Mouse (Mus musculus) stomach, embryonic 14.5 days (tissue): ENCODE measurements at regions not wholly inside any gene's neighbourhood (a gene's known extent, or its start where the extent isn't known, plus 50 kb on each side); places are given as distances from the start of the nearest gene placed in this dataset.

ENCODE experiments used
- ATAC-seq: fragments of 200-750 bp; cut with Nextera tagmentation; 2 replicates; pipeline ENCODE4 v1.8.0; 2017; ENCODE audit warnings: low read depth, moderate TSS enrichment; ENCODE audit not compliant: insufficient number of reproducible peaks, insufficient read depth, low FRiP score
- H3K27ac ChIP-seq: fragments of 300-500 bp; sonication (generic); 2 replicates; pipeline ENCODE4 v1.5.1; 2014; ENCODE audit warnings: mild to moderate bottlenecking, low read length, moderate library complexity, mixed read lengths
- H3K27me3 ChIP-seq: fragments of 300-500 bp; sonication (generic); 2 replicates; pipeline ENCODE4 v1.6.1; 2014; ENCODE audit warnings: low read length, control low read depth, mixed read lengths; ENCODE audit not compliant: control insufficient read depth, insufficient read depth
- H3K36me3 ChIP-seq: fragments of 300-500 bp; sonication (generic); 2 replicates; pipeline ENCODE4 v1.6.1; 2014; ENCODE audit warnings: mild to moderate bottlenecking, control low read depth, low read length, moderate library complexity, mixed read lengths; ENCODE audit not compliant: control insufficient read depth, insufficient read depth
- H3K4me1 ChIP-seq: fragments of 300-500 bp; sonication (generic); 2 replicates; pipeline ENCODE4 v1.6.1; 2014; ENCODE audit warnings: low read length, control low read depth, mixed read lengths; ENCODE audit not compliant: control insufficient read depth, insufficient read depth
- H3K4me2 ChIP-seq: fragments of 300-500 bp; sonication (generic); replicated peaks from 2 replicates; pipeline ENCODE4 v1.6.1; 2014; ENCODE audit warnings: low read depth, low read length, control low read depth
- H3K4me3 ChIP-seq: fragments of 300-500 bp; sonication (generic); 2 replicates; pipeline ENCODE4 v1.5.1; 2014; ENCODE audit warnings: low read depth, low read length, control low read depth
- H3K9ac ChIP-seq: fragments of 300-500 bp; sonication (generic); replicated peaks from 2 replicates; pipeline ENCODE4 v1.6.1; 2014; ENCODE audit warnings: low read depth, mild to moderate bottlenecking, control low read depth, low read length, moderate library complexity, mixed read lengths
- H3K9me3 ChIP-seq: fragments of 300-500 bp; sonication (generic); 2 replicates; pipeline ENCODE4 v1.6.1; 2016; ENCODE audit warnings: low read depth, low read length, control low read depth; ENCODE audit not compliant: control insufficient read depth
- WGBS: fragments of 180-500 bp; shearing (Covaris S2); extraction: QIAGEN DNeasy Blood & Tissue Kit; methylation state at CpG from one replicate; pipeline ENCODE4 v1.1.7; 2014; 5-methylcytosine and 5-hydroxymethylcytosine counted together

- H3K4me1 ChIP-seq, result no peaks in the 10 kb centered on the region
- H3K36me3 ChIP-seq, result no peaks in the 10 kb centered on the region
- H3K4me3 ChIP-seq, result no peak overlapping the region
- WGBS, result 86% methylated on average over 4 of the region's 4 CpGs
- H3K9ac ChIP-seq, result no peak overlapping the region
- H3K27ac ChIP-seq, result no peak overlapping the region
- no peak overlapping the region for H3K4me2 ChIP-seq
- ATAC-seq, result no peak
- no peaks in the 10 kb centered on the region for H3K27me3 ChIP-seq
- H3K9me3 ChIP-seq, result no peaks in the 10 kb centered on the region
These were observed 339.8 kb upstream of the Fam98a start for GRCm38 (mm10) chr17:75891564-75891963.

- Histone ChIP-seq H3K4me3 (no peak overlapping the region), H3K27me3 (no peaks in the 10 kb centered on the region), H3K27ac (no peak overlapping the region), H3K9me3 (no peaks in the 10 kb centered on the region), H3K9ac (no peak overlapping the region), H3K36me3 (no peaks in the 10 kb centered on the region), H3K4me2 (no peak overlapping the region), H3K4me1 (no peaks in the 10 kb centered on the region)
- no peak for ATAC-seq
- WGBS, result 31% methylated on average over 1 of the region's 1 CpGs
These were observed 326.1 kb upstream of the Fam98a start for GRCm38 (mm10) chr17:75877848-75878247.

DNA sequence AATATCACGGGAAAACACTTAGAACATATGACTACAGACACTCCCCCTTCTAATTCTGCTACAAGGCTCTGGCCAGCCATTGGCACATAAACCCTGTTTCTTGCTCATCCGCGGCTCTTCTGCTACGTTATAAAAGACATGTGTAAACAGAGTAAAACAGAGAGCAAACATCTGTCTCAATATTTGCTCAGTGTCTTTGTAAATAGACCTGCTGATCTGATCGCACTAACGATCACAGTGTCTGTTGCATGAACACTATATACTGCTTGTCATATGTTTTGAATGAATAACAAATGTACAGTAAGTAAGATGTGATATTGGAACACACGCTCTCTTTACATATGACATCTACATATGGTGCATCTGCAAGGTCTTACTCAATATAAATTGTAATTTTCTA lies 325.1 kb upstream of the Fam98a start:
- H3K4me2 ChIP-seq, result no peak overlapping the region
- H3K36me3 ChIP-seq, result no peaks in the 10 kb centered on the region
- 53% methylated on average over 7 of the region's 7 CpGs for WGBS
- ATAC-seq, result no peak
- no peaks in the 10 kb centered on the region for H3K4me1 ChIP-seq
- H3K9ac ChIP-seq, result no peak overlapping the region
- H3K27me3 ChIP-seq, result no peaks in the 10 kb centered on the region
- H3K9me3 ChIP-seq, result no peaks in the 10 kb centered on the region
- H3K27ac ChIP-seq, result no peak overlapping the region
- H3K4me3 ChIP-seq, result no peak overlapping the region

DNA sequence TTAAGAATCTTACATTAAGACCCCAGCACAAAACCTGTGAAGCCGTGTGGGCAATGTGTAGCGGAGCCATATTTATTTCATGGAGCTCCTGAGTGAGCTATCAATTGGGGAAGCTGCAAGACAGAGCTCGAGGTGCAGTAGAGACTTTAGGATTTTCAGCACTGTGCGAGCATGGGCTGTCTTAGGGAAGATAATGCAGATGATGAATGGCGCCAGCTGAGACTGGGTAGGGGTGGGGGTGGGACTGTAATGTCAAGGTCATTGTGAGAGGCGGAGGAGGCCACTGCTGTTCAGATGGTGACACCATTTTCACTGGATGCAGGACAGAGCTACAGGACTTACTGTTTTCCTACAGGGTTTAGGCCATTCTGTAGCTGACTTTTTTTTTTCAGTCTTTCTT lies 322.8 kb upstream of the Fam98a start:
- no peak overlapping the region for H3K9ac ChIP-seq
- H3K4me3 ChIP-seq, result no peak overlapping the region
- 64% methylated on average over 6 of the region's 6 CpGs for WGBS
- no peak overlapping the region for H3K4me2 ChIP-seq
- ATAC-seq, result no peak
- no peaks in the 10 kb centered on the region for H3K36me3 ChIP-seq
- H3K27me3 ChIP-seq, result no peaks in the 10 kb centered on the region
- no peaks in the 10 kb centered on the region for H3K4me1 ChIP-seq
- no peak overlapping the region for H3K27ac ChIP-seq
- H3K9me3 ChIP-seq, result no peaks in the 10 kb centered on the region

DNA sequence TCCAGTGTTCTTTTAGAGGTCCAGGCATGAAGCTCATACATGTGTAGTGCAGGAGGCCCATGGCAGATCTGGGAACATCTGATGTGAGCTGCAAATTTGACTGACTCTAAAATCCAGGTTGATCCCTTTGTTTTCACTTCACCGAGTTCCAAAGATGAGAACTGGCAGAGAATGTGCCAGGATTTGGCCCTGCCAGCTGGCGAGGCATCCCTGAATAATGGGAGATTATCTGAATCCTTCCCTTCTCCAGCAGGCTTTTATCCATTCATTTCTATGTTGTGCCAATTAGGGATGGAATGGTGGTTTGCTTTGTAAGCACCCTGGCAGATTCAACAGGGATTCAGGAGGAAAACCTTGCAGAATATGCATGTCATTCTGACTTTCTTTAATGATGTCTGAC lies 318.7 kb upstream of the Fam98a start:
- Histone ChIP-seq H3K4me2 (no peak overlapping the region), H3K27me3 (no peaks in the 10 kb centered on the region), H3K36me3 (no peaks in the 10 kb centered on the region), H3K4me1 (no peaks in the 10 kb centered on the region), H3K9ac (no peak overlapping the region), H3K27ac (no peak overlapping the region), H3K4me3 (no peak overlapping the region), H3K9me3 (no peaks in the 10 kb centered on the region)
- no peak for ATAC-seq
- 57% methylated on average over 2 of the region's 2 CpGs for WGBS

DNA sequence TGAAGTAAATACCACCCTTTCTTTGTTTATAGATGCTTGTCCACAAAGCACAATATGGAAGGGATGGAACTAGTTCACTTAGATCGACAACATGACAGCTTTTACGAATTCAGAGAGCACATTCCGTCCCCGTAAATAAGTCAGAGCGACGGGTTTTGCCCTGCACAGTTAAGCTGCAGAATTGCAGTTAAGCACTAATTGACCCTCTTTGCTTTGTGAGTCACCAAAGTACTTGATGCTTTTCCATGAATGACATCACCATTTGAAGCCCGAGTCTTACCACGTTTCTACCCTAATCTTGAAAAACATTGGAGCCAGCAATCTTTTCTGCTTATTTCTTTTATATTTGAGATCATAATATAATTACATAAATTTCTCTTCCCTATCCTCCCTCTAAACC lies 305.3 kb upstream of the Fam98a start:
- 67% methylated on average over 8 of the region's 8 CpGs for WGBS
- H3K4me1 ChIP-seq, result no peaks in the 10 kb centered on the region
- ATAC-seq, result no peak

GRCm38 (mm10) chr17:75815997-75816626 lies 264.4 kb upstream of the Fam98a start:
- Histone ChIP-seq H3K36me3 (no peaks in the 10 kb centered on the region), H3K27me3 (no peaks in the 10 kb centered on the region), H3K4me3 (no peak overlapping the region), H3K27ac (no peak overlapping the region), H3K4me2 (no peak overlapping the region), H3K9me3 (no peaks in the 10 kb centered on the region), H3K4me1 (no peaks in the 10 kb centered on the region), H3K9ac (no peak overlapping the region)
- ATAC-seq, result no peak
- 72% methylated on average over 12 of the region's 12 CpGs for WGBS

More for the DNA sequence above, 305.3 kb upstream of the Fam98a start:
- H3K4me3 ChIP-seq, result no peak overlapping the region
- H3K4me2 ChIP-seq, result no peak overlapping the region
- H3K36me3 ChIP-seq, result no peaks in the 10 kb centered on the region
- H3K27ac ChIP-seq, result no peak overlapping the region
- H3K9me3 ChIP-seq, result no peaks in the 10 kb centered on the region
- no peaks in the 10 kb centered on the region for H3K27me3 ChIP-seq
- no peak overlapping the region for H3K9ac ChIP-seq

- no peaks in the 10 kb centered on the region for H3K36me3 ChIP-seq
- H3K9ac ChIP-seq, result no peak overlapping the region
- no peaks in the 10 kb centered on the region for H3K9me3 ChIP-seq
- H3K27me3 ChIP-seq, result no peaks in the 10 kb centered on the region
- H3K4me3 ChIP-seq, result no peak overlapping the region
- H3K27ac ChIP-seq, result no peak overlapping the region
- H3K4me1 ChIP-seq, result no peaks in the 10 kb centered on the region
- ATAC-seq, result no peak
- WGBS, result 63% methylated on average over 3 of the region's 3 CpGs
- H3K4me2 ChIP-seq, result no peak overlapping the region
These were observed 260.4 kb upstream of the Fam98a start for GRCm38 (mm10) chr17:75812163-75812562.
